Mouse (Mus musculus) kidney, adult 2 months (tissue): ENCODE measurements around the gene Camk2d.

Experiments
- CTCF ChIP-seq: fragments of 200-500 bp; conservative IDR thresholded peaks from 2 replicates; pipeline ENCODE4 v1.5.1; 2011; ENCODE audit warnings: low read depth, mild to moderate bottlenecking, control low read depth, low read length, moderate library complexity, mixed read lengths; ENCODE audit not compliant: insufficient read depth, insufficient read length
- POLR2A ChIP-seq: fragments of 200-500 bp; IDR thresholded peaks from one replicate; pipeline ENCODE4 v1.6.1; 2011; ENCODE audit warnings: low read depth, low read length, control low read depth

DNA sequence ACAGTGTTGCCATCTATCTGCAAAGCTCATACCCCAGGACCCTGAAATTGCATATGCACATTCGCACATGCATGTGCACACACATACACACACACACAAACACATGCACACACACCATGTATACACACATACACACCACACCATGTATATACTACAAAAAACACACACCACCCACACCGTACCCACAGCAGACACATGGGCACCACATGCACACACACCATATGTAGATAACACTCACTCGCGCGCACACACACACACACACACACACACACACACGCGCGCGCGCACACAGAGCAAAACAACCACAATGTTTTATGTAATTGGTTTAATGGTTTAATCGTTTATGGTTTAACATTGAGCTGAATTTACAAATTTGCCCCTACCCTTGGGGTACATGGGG is 70.9 kb downstream of the Camk2d start:
- TF ChIP-seq CTCF (no peak), POLR2A (no peak)
